Mouse (Mus musculus) neural tube, embryonic 11.5 days (tissue): ENCODE measurements at regions not wholly inside any gene's neighbourhood (a gene's known extent, or its start where the extent isn't known, plus 50 kb on each side); places are given as distances from the start of the nearest gene placed in this dataset.

Source experiments
- ATAC-seq: fragments of 200-750 bp; cut with Nextera tagmentation; 2 replicates; pipeline ENCODE4 v1.8.0; 2017; ENCODE audit warnings: moderate number of reproducible peaks, mild to moderate bottlenecking, moderate TSS enrichment, moderate library complexity; ENCODE audit not compliant: insufficient read depth, low FRiP score, low TSS enrichment
- DNase-seq: peaks from one replicate; pipeline ENCODE4 v3.0.0-alpha.2; 2015; ENCODE audit warnings: low spot score
- H3K27ac ChIP-seq: fragments of 300-500 bp; sonication (generic); 2 replicates; pipeline ENCODE4 v1.5.1; 2014; ENCODE audit warnings: low read depth, mild to moderate bottlenecking, low read length
- H3K27me3 ChIP-seq: fragments of 300-500 bp; sonication (generic); 2 replicates; pipeline ENCODE4 v1.6.1; 2014; ENCODE audit warnings: mild to moderate bottlenecking, low read length, mixed read lengths; ENCODE audit not compliant: control insufficient read depth, insufficient read depth
- H3K36me3 ChIP-seq: fragments of 300-500 bp; sonication (generic); 2 replicates; pipeline ENCODE4 v1.6.1; 2014; ENCODE audit warnings: mild to moderate bottlenecking, low read length, moderate library complexity, mixed read lengths; ENCODE audit not compliant: control insufficient read depth, insufficient read depth
- H3K4me1 ChIP-seq: fragments of 300-500 bp; sonication (generic); 2 replicates; pipeline ENCODE4 v1.6.1; 2014; ENCODE audit warnings: low read length, mixed read lengths; ENCODE audit not compliant: control insufficient read depth, insufficient read depth
- H3K4me2 ChIP-seq: fragments of 300-500 bp; sonication (generic); 2 replicates; pipeline ENCODE4 v1.6.1; 2014; ENCODE audit warnings: low read depth, mild to moderate bottlenecking, moderate library complexity
- H3K4me3 ChIP-seq: fragments of 300-500 bp; sonication (generic); 2 replicates; pipeline ENCODE4 v1.5.1; 2014; ENCODE audit warnings: low read depth, low read length
- H3K9ac ChIP-seq: fragments of 300-500 bp; sonication (generic); 2 replicates; pipeline ENCODE4 v1.6.1; 2014; ENCODE audit warnings: mild to moderate bottlenecking, low read length
- H3K9me3 ChIP-seq: fragments of 300-500 bp; sonication (generic); 2 replicates; pipeline ENCODE4 v1.6.1; 2016; ENCODE audit warnings: low read length; ENCODE audit not compliant: control insufficient read depth
- WGBS: fragments of 180-500 bp; shearing (Covaris S2); extraction: QIAGEN DNeasy Blood & Tissue Kit; methylation state at CpG from one replicate; pipeline ENCODE4 v1.1.7; 2014; 5-methylcytosine and 5-hydroxymethylcytosine counted together

GRCm38 (mm10) chr2:77358176-77358575, 77.8 kb upstream of the Sestd1 start:
- DNase-seq, result no peak
- Histone ChIP-seq H3K4me1 (no peaks in the 10 kb centered on the region), H3K4me2 (no peak overlapping the region), H3K9ac (no peak overlapping the region), H3K4me3 (no peak overlapping the region), H3K27me3 (no peaks in the 10 kb centered on the region), H3K9me3 (no peaks in the 10 kb centered on the region), H3K36me3 (no peaks in the 10 kb centered on the region), H3K27ac (no peak overlapping the region)
- 71% methylated on average over 6 of the region's 6 CpGs for WGBS
- ATAC-seq, result no peak

GRCm38 (mm10) chr2:77356798-77357197, 76.4 kb upstream of the Sestd1 start:
- no peaks in the 10 kb centered on the region for H3K36me3 ChIP-seq
- no peak overlapping the region for H3K27ac ChIP-seq
- H3K9me3 ChIP-seq, result no peaks in the 10 kb centered on the region
- H3K27me3 ChIP-seq, result no peaks in the 10 kb centered on the region
- H3K4me1 ChIP-seq, result no peaks in the 10 kb centered on the region
- no peak overlapping the region for H3K4me2 ChIP-seq
- DNase-seq (no peak), ATAC-seq (no peak)
- 70% methylated on average over 10 of the region's 10 CpGs for WGBS
- no peak overlapping the region for H3K9ac ChIP-seq
- no peak overlapping the region for H3K4me3 ChIP-seq

- 87% methylated on average over 8 of the region's 8 CpGs for WGBS
- Histone ChIP-seq H3K4me1 (no peaks in the 10 kb centered on the region), H3K9me3 (no peaks in the 10 kb centered on the region), H3K9ac (no peak overlapping the region), H3K36me3 (no peaks in the 10 kb centered on the region), H3K27me3 (no peaks in the 10 kb centered on the region), H3K4me3 (no peak overlapping the region), H3K27ac (no peak overlapping the region), H3K4me2 (no peak overlapping the region)
- ATAC-seq, result no peak
- no peak for DNase-seq
Measured at GRCm38 (mm10) chr2:77351987-77352628, 71.7 kb upstream of the Sestd1 start.

- ATAC-seq (no peak), DNase-seq (no peak)
- no peak overlapping the region for H3K27ac ChIP-seq
- H3K27me3 ChIP-seq, result no peaks in the 10 kb centered on the region
- WGBS, result 86% methylated on average over 5 of the region's 5 CpGs
- H3K4me1 ChIP-seq, result no peaks in the 10 kb centered on the region
- no peaks in the 10 kb centered on the region for H3K9me3 ChIP-seq
- no peaks in the 10 kb centered on the region for H3K36me3 ChIP-seq
- H3K4me3 ChIP-seq, result no peak overlapping the region
- H3K4me2 ChIP-seq, result no peak overlapping the region
- no peak overlapping the region for H3K9ac ChIP-seq
Measured at GRCm38 (mm10) chr2:77347027-77347426, 66.6 kb upstream of the Sestd1 start.

- Histone ChIP-seq H3K4me3 (no peak overlapping the region), H3K27me3 (no peaks in the 10 kb centered on the region), H3K36me3 (no peaks in the 10 kb centered on the region), H3K9ac (no peak overlapping the region), H3K4me1 (no peaks in the 10 kb centered on the region), H3K4me2 (no peak overlapping the region), H3K27ac (no peak overlapping the region), H3K9me3 (no peaks in the 10 kb centered on the region)
- ATAC-seq, result no peak; the same call in 1 of the 2 replicates
- no peak for DNase-seq
- WGBS, result 91% methylated on average over 16 of the region's 16 CpGs
Measured at GRCm38 (mm10) chr2:77343736-77344440, 63.5 kb upstream of the Sestd1 start.

GRCm38 (mm10) chr2:77342416-77342815, 62.0 kb upstream of the Sestd1 start:
- H3K9me3 ChIP-seq, result no peaks in the 10 kb centered on the region
- H3K4me1 ChIP-seq, result no peaks in the 10 kb centered on the region
- H3K27ac ChIP-seq, result no peak overlapping the region
- H3K36me3 ChIP-seq, result no peaks in the 10 kb centered on the region
- H3K9ac ChIP-seq, result no peak overlapping the region
- H3K4me2 ChIP-seq, result no peak overlapping the region
- WGBS, result 44% methylated on average over 2 of the region's 2 CpGs
- H3K27me3 ChIP-seq, result no peaks in the 10 kb centered on the region
- no peak overlapping the region for H3K4me3 ChIP-seq
- DNase-seq, result no peak
- ATAC-seq, result no peak

GRCm38 (mm10) chr2:77341575-77342332, 61.4 kb upstream of the Sestd1 start:
- H3K36me3 ChIP-seq, result no peaks in the 10 kb centered on the region
- WGBS, result 48% methylated on average over 12 of the region's 12 CpGs
- peak; percentile 80; the same call in 1 of the 2 replicates for ATAC-seq

GRCm38 (mm10) chr2:77340076-77340475, 59.7 kb upstream of the Sestd1 start:
- H3K27me3 ChIP-seq, result no peaks in the 10 kb centered on the region
- no peak for DNase-seq
- H3K4me1 ChIP-seq, result no peaks in the 10 kb centered on the region
- 87% methylated on average over 6 of the region's 6 CpGs for WGBS
- H3K36me3 ChIP-seq, result no peaks in the 10 kb centered on the region
- H3K4me2 ChIP-seq, result no peak overlapping the region
- H3K9me3 ChIP-seq, result no peaks in the 10 kb centered on the region
- H3K27ac ChIP-seq, result no peak overlapping the region
- no peak for ATAC-seq
- H3K4me3 ChIP-seq, result no peak overlapping the region
- H3K9ac ChIP-seq, result no peak overlapping the region

More at GRCm38 (mm10) chr2:77341575-77342332, 61.4 kb upstream of the Sestd1 start:
- no peak overlapping the region for H3K4me3 ChIP-seq
- peak; percentile 88 for DNase-seq
- H3K27ac ChIP-seq, result no peak overlapping the region
- H3K4me1 ChIP-seq, result no peaks in the 10 kb centered on the region
- no peak overlapping the region for H3K4me2 ChIP-seq
- no peak overlapping the region for H3K9ac ChIP-seq
- no peaks in the 10 kb centered on the region for H3K27me3 ChIP-seq
- H3K9me3 ChIP-seq, result no peaks in the 10 kb centered on the region
